Mouse (Mus musculus): ENCODE measurements at regions not wholly inside any gene's neighbourhood (a gene's known extent, or its start where the extent isn't known, plus 50 kb on each side); places are given as distances from the start of the nearest gene placed in this dataset.

DNA sequence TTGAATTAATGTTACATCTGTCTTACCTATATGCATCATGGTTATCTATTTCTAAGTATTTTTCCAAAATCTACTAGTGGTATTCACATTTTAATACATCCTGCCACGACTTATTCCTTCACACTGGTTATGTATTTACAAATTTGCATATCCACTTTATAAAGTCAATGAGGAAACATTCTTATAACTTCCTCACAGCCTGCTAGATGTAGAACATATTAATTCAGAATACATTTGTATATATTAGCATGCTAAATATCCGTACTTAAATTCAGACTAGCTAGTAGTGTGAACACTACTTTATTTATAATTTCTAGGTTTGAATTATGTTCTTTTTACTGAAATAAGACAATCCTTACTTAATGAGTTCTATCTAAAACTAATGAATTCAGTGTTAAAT is 549.8 kb upstream of the Smc2 start:
- TF ChIP-seq CTCF (IDR thresholded peaks at IDR 0.05; ENCODE audit: extremely low read depth, insufficient read length, insufficient replicate concordance, low read depth, low read length) = no peak
- TF ChIP-seq POLR2A (IDR thresholded peaks at IDR 0.05; ENCODE audit: low read depth, low read length) = no peak
